Mouse (Mus musculus): Measurements from ENCODE around the gene Lyve1.

DNA sequence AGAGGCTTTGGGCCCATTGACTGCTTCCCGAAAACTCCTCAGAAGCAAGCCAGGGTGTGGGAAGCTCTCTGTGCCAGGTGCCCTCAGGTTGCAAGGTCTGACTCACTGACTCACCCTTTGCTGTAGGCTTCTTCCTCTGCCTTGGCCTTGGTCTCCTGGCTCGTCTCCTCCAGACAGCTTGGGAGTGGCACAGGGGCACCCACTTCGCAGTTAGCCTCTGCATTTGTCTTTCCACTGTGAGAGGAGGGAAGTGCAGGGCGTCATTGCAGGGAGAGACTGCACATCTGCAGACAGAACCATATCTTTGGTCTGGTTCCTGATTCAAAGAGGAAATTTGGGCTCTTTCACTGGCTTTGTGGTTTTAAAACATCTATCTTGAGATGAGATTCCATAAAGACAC is 15.0 kb upstream of the Lyve1 start:
- no peak for TF ChIP-seq CTCF (IDR thresholded peaks at IDR 0.05)
- TF ChIP-seq EP300 (IDR thresholded peaks at IDR 0.05): no peak
